Comparison of ENCODE assay signal across 8 mouse cellular contexts in the genomic region with DNA sequence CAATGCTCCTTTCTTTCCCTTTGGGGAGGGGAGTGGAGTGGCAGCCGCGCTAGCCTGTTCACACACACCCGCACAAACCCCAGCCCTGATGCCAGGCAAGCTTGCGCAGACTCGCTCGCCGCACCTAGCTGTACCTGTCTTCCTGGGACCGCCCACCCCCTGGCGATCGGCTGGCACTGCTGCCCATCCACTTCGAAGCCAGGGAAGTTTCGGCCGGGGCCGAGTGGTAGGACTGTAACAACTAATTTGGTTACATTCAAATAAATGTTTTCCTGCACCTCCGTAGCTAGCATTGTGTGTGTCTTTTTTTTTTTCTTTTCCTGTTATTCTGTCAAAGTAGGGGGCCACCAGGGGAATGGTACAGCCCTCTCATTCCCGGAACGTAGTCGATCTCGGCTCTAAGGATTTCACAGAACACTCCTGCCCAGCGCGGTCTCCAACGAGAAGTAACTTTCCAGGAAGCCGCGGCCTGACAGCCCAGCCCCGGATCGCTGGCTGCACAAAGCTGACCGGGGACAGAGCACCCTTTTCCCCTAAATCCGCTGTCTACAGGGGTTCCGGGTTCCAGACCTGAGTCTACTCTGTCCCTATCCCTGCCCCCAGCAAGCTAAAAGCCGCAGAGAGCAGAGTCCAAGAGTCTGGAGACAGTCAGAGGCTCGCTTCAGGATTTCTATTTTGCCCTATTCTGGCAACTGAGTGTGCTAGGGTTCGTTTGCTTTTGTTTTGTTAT. TPM values are rescaled to one million over a fixed set of nuclear protein-coding genes. Genes with fewer than 3 reads are reported as not detected.
DNase-seq lines count a peak whose midpoint lies in the region; ATAC-seq and TF ChIP-seq lines count a peak whose summit lies in the region.

No protein-coding gene starts in this region.

- WGBS in heart, embryonic 13.5 days: 2% methylated on average over 32 of the region's 32 CpGs
- WGBS in kidney, postnatal 0 days: 2% methylated on average over 32 of the region's 32 CpGs
- WGBS in midbrain, embryonic 13.5 days: 2% methylated on average over 32 of the region's 32 CpGs

- H3K4me1 ChIP-seq in heart, embryonic 13.5 days: peaks cover 49% of the 10 kb centered on the region
- H3K4me1 ChIP-seq in kidney, postnatal 0 days (replicated peaks; ENCODE audit: insufficient read depth, low read length): peaks cover 16% of the 10 kb centered on the region
- peaks cover 38% of the 10 kb centered on the region for H3K4me1 ChIP-seq in midbrain, embryonic 13.5 days (replicated peaks)

- peak overlapping the region; percentile 99 for H3K4me2 ChIP-seq in heart, embryonic 13.5 days
- H3K4me2 ChIP-seq in kidney, postnatal 0 days (ENCODE audit: low read length): peak overlapping the region; percentile 89
- H3K4me2 ChIP-seq in midbrain, embryonic 13.5 days (replicated peaks): peak overlapping the region; percentile 68

- H3K9me3 ChIP-seq in heart, embryonic 13.5 days: no peaks in the 10 kb centered on the region
- no peaks in the 10 kb centered on the region for H3K9me3 ChIP-seq in kidney, postnatal 0 days (replicated peaks; ENCODE audit: low read length)
- no peaks in the 10 kb centered on the region for H3K9me3 ChIP-seq in midbrain, embryonic 13.5 days

- no peak for ATAC-seq in heart, embryonic 13.5 days (ENCODE audit: extremely low read depth, insufficient number of reproducible peaks, low FRiP score, low TSS enrichment)
- ATAC-seq in kidney, postnatal 0 days (replicated peaks; ENCODE audit: low FRiP score, low read depth): no peak
- ATAC-seq in midbrain, embryonic 13.5 days: no peak
- ATAC-seq in frontal cortex, adult (ENCODE audit: low TSS enrichment): no peak

- DNase-seq in adrenal gland, adult (ENCODE audit: inconsistent age in 2 of 2, low spot score in 1 of 2): peak; percentile 46 to 90
- DNase-seq in adrenal gland, adult 8-10 months: no peak
- peak; percentile 41 to 47 for DNase-seq in cerebellum, postnatal 10 days
- DNase-seq in kidney, postnatal 0 days (ENCODE audit: low spot score): peak; percentile 60
- DNase-seq in ovary, postnatal 36 days (ENCODE audit: low spot score): no peak

- H3K27me3 ChIP-seq in heart, embryonic 13.5 days (replicated peaks): peaks cover 21% of the 10 kb centered on the region
- peaks cover 3% of the 10 kb centered on the region; the same call in 1 of the 2 replicates for H3K27me3 ChIP-seq in kidney, postnatal 0 days (ENCODE audit: insufficient read depth, low read length)
- H3K27me3 ChIP-seq in midbrain, embryonic 13.5 days: peaks cover 76% of the 10 kb centered on the region

- H3K27ac ChIP-seq in heart, embryonic 13.5 days (replicated peaks): no peak overlapping the region
- no peak overlapping the region for H3K27ac ChIP-seq in kidney, postnatal 0 days
- H3K27ac ChIP-seq in midbrain, embryonic 13.5 days: no peak overlapping the region

- H3K4me3 ChIP-seq in heart, embryonic 13.5 days: peak overlapping the region; percentile 85
- peak overlapping the region; percentile 49 for H3K4me3 ChIP-seq in kidney, postnatal 0 days (replicated peaks; ENCODE audit: low read depth, low read length)
- peak overlapping the region; percentile 38 for H3K4me3 ChIP-seq in midbrain, embryonic 13.5 days (replicated peaks)

- no peak for TF ChIP-seq CTCF in kidney, postnatal 0 days (IDR thresholded peaks at IDR 0.05; ENCODE audit: low read depth)

- peak overlapping the region; percentile 82 for H3K9ac ChIP-seq in heart, embryonic 13.5 days
- peak overlapping the region; percentile 47 for H3K9ac ChIP-seq in kidney, postnatal 0 days (ENCODE audit: low read depth, low read length)
- peak overlapping the region; percentile 47; the same call in 1 of the 2 replicates for H3K9ac ChIP-seq in midbrain, embryonic 13.5 days (replicated peaks)

- no peaks in the 10 kb centered on the region for H3K36me3 ChIP-seq in heart, embryonic 13.5 days
- H3K36me3 ChIP-seq in kidney, postnatal 0 days (ENCODE audit: insufficient read depth, low read length): no peaks in the 10 kb centered on the region
- H3K36me3 ChIP-seq in midbrain, embryonic 13.5 days: no peaks in the 10 kb centered on the region

RNA-seq across cellular contexts. Expression of gene Gm37419, which starts 7.1 kb away (rescaled TPM):
- not detected for total RNA-seq in adrenal gland, adult 8-10 months (2022)
- not detected in 2 replicates for polyA plus RNA-seq in heart, embryonic 13.5 days (2015; fragmentation: Nextera tagmentation; extraction: Ambion mirVana)
- not detected in 2 replicates for polyA plus RNA-seq in kidney, postnatal 0 days (2015; fragmentation: Nextera tagmentation; extraction: Ambion mirVana)
- polyA plus RNA-seq in midbrain, embryonic 13.5 days (2015; fragmentation: Nextera tagmentation; extraction: Ambion mirVana): not detected in 2 replicates

RNA-seq across cellular contexts. Expression of gene Bcl6, which starts 7.5 kb away (rescaled TPM):
- 10 to 100 TPM; 11.5 to 65.2 (median 59.2) TPM for total RNA-seq in adrenal gland, adult 8-10 months (2022)
- polyA plus RNA-seq in heart, embryonic 13.5 days (2015; fragmentation: Nextera tagmentation; extraction: Ambion mirVana): 0.24 and 0.29 TPM in 2 replicates
- polyA plus RNA-seq in kidney, postnatal 0 days (2015; fragmentation: Nextera tagmentation; extraction: Ambion mirVana): 0.74 and 0.80 TPM in 2 replicates
- 0.22 and 0.24 TPM in 2 replicates for polyA plus RNA-seq in midbrain, embryonic 13.5 days (2015; fragmentation: Nextera tagmentation; extraction: Ambion mirVana)

RNA-seq across cellular contexts. Expression of gene Rtp2, which starts 49.0 kb away (rescaled TPM):
- total RNA-seq in adrenal gland, adult 8-10 months (2022): not detected
- polyA plus RNA-seq in heart, embryonic 13.5 days (2015; fragmentation: Nextera tagmentation; extraction: Ambion mirVana): not detected in 2 replicates
- polyA plus RNA-seq in kidney, postnatal 0 days (2015; fragmentation: Nextera tagmentation; extraction: Ambion mirVana): not detected in 2 replicates
- not detected in 2 replicates for polyA plus RNA-seq in midbrain, embryonic 13.5 days (2015; fragmentation: Nextera tagmentation; extraction: Ambion mirVana)

Comparison
In these comparisons a context has a peak if more than half of its experiments do, and no peak if none do; other contexts are left out.
1. DNase-seq: peak in adrenal gland, adult (2 of 2), cerebellum, postnatal 10 days (2 of 2) and kidney, postnatal 0 days (single experiment); none in adrenal gland, adult 8-10 months (single experiment) and ovary, postnatal 36 days (single experiment).
2. Peak in every context shown above with its lines, with median percentiles within 50 percentile points of each other: H3K4me2 ChIP-seq, H3K4me3 ChIP-seq and H3K9ac ChIP-seq.